Mouse (Mus musculus) left cerebral cortex, postnatal 36 days (tissue): Measurements from ENCODE around the gene Insr. TPM values are rescaled to one million over a fixed set of nuclear protein-coding genes. Genes with fewer than 3 reads are reported as not detected.

Experiments used
- DNase-seq, 2 experiments: peaks; one replicate each; pipeline ENCODE4 v3.0.0; 2021 to 2022; ENCODE audit warnings: low spot score in 2 of 2, mixed read lengths in 1 of 2
- intact Hi-C: fragments of 180-260 bp; cut with DNase I; formaldehyde crosslinking; loops from one replicate; pipeline ENCODE4 v1.15.1; 2025
- total RNA-seq, 2 experiments: library from RNA; stranded (reverse); gene quantifications; 2 replicates each; pipeline ENCODE4 v1.2.3; 2021

Gene Insr
- total RNA-seq, 2 experiments from 2014 or later: 44.5 to 58.4 TPM

GRCm38 (mm10) chr8:3278181-3278820 is 1.1 kb downstream of the Insr start:
- no peak for DNase-seq
- intact Hi-C loops: loop anchor here (2.0 to 10.0 kb wide), 3 partner anchors 58 to 236 kb away; partner anchors contain the start of gene Pnpla6

GRCm38 (mm10) chr8:3277266-3277665 is 2.2 kb downstream of the Insr start:
- intact Hi-C loops: loop anchor here (5.0 to 10.0 kb wide), 2 partner anchors 95 to 238 kb away; partner anchors contain the start of gene Pnpla6
- no peak for DNase-seq

GRCm38 (mm10) chr8:3276009-3276408 is 3.4 kb downstream of the Insr start:
- DNase-seq: no peak
- intact Hi-C loops: loop anchor here (5.0 to 10.0 kb wide), 2 partner anchors 94 to 239 kb away; partner anchors contain the start of gene Pnpla6

GRCm38 (mm10) chr8:3275189-3275588 is 4.2 kb downstream of the Insr start:
- intact Hi-C loops: loop anchor here (5.0 to 10.0 kb wide), 2 partner anchors 93 to 240 kb away; partner anchors contain the start of gene Pnpla6
- DNase-seq: no peak

- no peak for DNase-seq
- intact Hi-C loops: loop anchor here (10.0 kb wide), 1 partner anchor 241 kb away; the partner anchor contains the start of gene Pnpla6
Measured at GRCm38 (mm10) chr8:3273799-3274198, 5.6 kb downstream of the Insr start.

- DNase-seq: no peak
- intact Hi-C loops: no loop called here
Measured at GRCm38 (mm10) chr8:3267449-3267761, 12.0 kb downstream of the Insr start.

GRCm38 (mm10) chr8:3266686-3267448 is 12.6 kb downstream of the Insr start:
- intact Hi-C loops: no loop called here
- no peak for DNase-seq

GRCm38 (mm10) chr8:3265182-3265581 is 14.2 kb downstream of the Insr start:
- no peak for DNase-seq
- intact Hi-C loops: no loop called here

GRCm38 (mm10) chr8:3262779-3263178 is 16.6 kb downstream of the Insr start:
- intact Hi-C loops: no loop called here
- no peak for DNase-seq

GRCm38 (mm10) chr8:3261101-3261500 is 18.3 kb downstream of the Insr start:
- intact Hi-C loops: no loop called here
- no peak for DNase-seq

GRCm38 (mm10) chr8:3260127-3260811 is 19.1 kb downstream of the Insr start:
- intact Hi-C loops: no loop called here
- DNase-seq: no peak

- intact Hi-C loops: no loop called here
- DNase-seq: no peak
Measured at GRCm38 (mm10) chr8:3256147-3256940, 23.1 kb downstream of the Insr start.

- DNase-seq: no peak
- intact Hi-C loops: no loop called here
Measured at GRCm38 (mm10) chr8:3255321-3255720, 24.1 kb downstream of the Insr start.

- no peak for DNase-seq
- intact Hi-C loops: no loop called here
Measured at GRCm38 (mm10) chr8:3253179-3253578, 26.2 kb downstream of the Insr start.

- intact Hi-C loops: no loop called here
- DNase-seq: no peak
Measured at GRCm38 (mm10) chr8:3252665-3253064, 26.8 kb downstream of the Insr start.

- intact Hi-C loops: no loop called here
- no peak for DNase-seq
Measured at GRCm38 (mm10) chr8:3251101-3251500, 28.3 kb downstream of the Insr start.

GRCm38 (mm10) chr8:3249886-3250285 is 29.5 kb downstream of the Insr start:
- intact Hi-C loops: no loop called here

GRCm38 (mm10) chr8:3248704-3249103 is 30.7 kb downstream of the Insr start:
- intact Hi-C loops: no loop called here
- no peak for DNase-seq

More at GRCm38 (mm10) chr8:3249886-3250285, 29.5 kb downstream of the Insr start:
- no peak for DNase-seq

- intact Hi-C loops: no loop called here
- DNase-seq: no peak
Measured at GRCm38 (mm10) chr8:3247129-3247528, 32.3 kb downstream of the Insr start.

GRCm38 (mm10) chr8:3243229-3243628 is 36.2 kb downstream of the Insr start:
- intact Hi-C loops: no loop called here

More at GRCm38 (mm10) chr8:3243229-3243628, 36.2 kb downstream of the Insr start:
- DNase-seq: no peak
